Mouse (Mus musculus) thymus, adult 2 months (tissue): ENCODE data around the gene Vps35l. TPM values are rescaled to one million over a fixed set of nuclear protein-coding genes. Genes with fewer than 3 reads are reported as not detected.

ENCODE experiments used
- DNase-seq: peaks from one replicate; pipeline ENCODE4 v3.0.0; 2021
- H3K27ac ChIP-seq: fragments of 200-500 bp; 2 replicates; pipeline ENCODE4 v1.5.1; 2012; ENCODE audit warnings: low read length, control low read depth; ENCODE audit not compliant: control insufficient read depth, insufficient read depth
- H3K27me3 ChIP-seq: fragments of 200-500 bp; 2 replicates; pipeline ENCODE4 v1.6.1; 2012; ENCODE audit warnings: mild to moderate bottlenecking, low read length, moderate library complexity, mixed read lengths; ENCODE audit not compliant: control insufficient read depth, insufficient read depth
- H3K36me3 ChIP-seq: fragments of 200-500 bp; 2 replicates; pipeline ENCODE4 v1.6.1; 2012; ENCODE audit warnings: mild to moderate bottlenecking, low read length, moderate library complexity; ENCODE audit not compliant: control insufficient read depth, insufficient read depth
- H3K4me1 ChIP-seq: fragments of 200-500 bp; replicated peaks from 2 replicates; pipeline ENCODE4 v1.6.1; 2012; ENCODE audit warnings: low read length; ENCODE audit not compliant: control insufficient read depth, insufficient read depth
- H3K4me3 ChIP-seq: fragments of 200-500 bp; 2 replicates; pipeline ENCODE4 v1.5.1; 2012; ENCODE audit warnings: mild to moderate bottlenecking, low read length, control low read depth, moderate library complexity; ENCODE audit not compliant: control insufficient read depth, insufficient read depth
- CTCF ChIP-seq: fragments of 200-500 bp; IDR thresholded peaks from 2 replicates; pipeline ENCODE4 v1.5.1; 2012; ENCODE audit warnings: mild to moderate bottlenecking, control low read depth, low read length, moderate library complexity, borderline replicate concordance; ENCODE audit not compliant: control insufficient read depth, poor library complexity, insufficient read depth; ENCODE audit errors: extremely low read depth
- POLR2A ChIP-seq: fragments of 200-500 bp; IDR thresholded peaks from 2 replicates; pipeline ENCODE4 v1.6.1; 2012; ENCODE audit warnings: mild to moderate bottlenecking, low read length, control low read depth, moderate library complexity; ENCODE audit not compliant: control insufficient read depth, poor library complexity, insufficient read depth; ENCODE audit errors: extremely low read depth
- WGBS: fragments of 180-500 bp; shearing (Covaris S2); methylation state at CpG from one replicate; pipeline ENCODE4 v1.1.7; 2018; 5-methylcytosine and 5-hydroxymethylcytosine counted together
- polyA plus RNA-seq: library from polyadenylated mRNA; depleted of rRNA; stranded (reverse); fragments of >200 nt; gene quantifications from 2 replicates; pipeline ENCODE4 v1.2.3, GENCODE M21; 2012

Vps35l gene
- polyA plus RNA-seq, 1 experiment: 56.2 TPM

GRCm38 (mm10) chr7:118855877-118856304 lies 115.9 kb downstream of the Vps35l start, which contains the start of gene Knop1:
Gene Knop1, minus strand, starts transcription at chr7:118856254.
- Histone ChIP-seq H3K27ac (no peak within 1 kb of the TSS), H3K4me1 (peaks cover 9% of the 10 kb centered on the region), H3K36me3 (no peaks in the 10 kb centered on the region; the same call in 1 of the 2 replicates), H3K4me3 (peak within 1 kb of the TSS; percentile 87), H3K27me3 (no peaks in the 10 kb centered on the region)
- WGBS: 1% methylated on average over 46 of the region's 46 CpGs
- no peak for DNase-seq
- no peak; the same call in 1 of the 2 replicates for TF ChIP-seq POLR2A
- no peak for TF ChIP-seq CTCF

DNA sequence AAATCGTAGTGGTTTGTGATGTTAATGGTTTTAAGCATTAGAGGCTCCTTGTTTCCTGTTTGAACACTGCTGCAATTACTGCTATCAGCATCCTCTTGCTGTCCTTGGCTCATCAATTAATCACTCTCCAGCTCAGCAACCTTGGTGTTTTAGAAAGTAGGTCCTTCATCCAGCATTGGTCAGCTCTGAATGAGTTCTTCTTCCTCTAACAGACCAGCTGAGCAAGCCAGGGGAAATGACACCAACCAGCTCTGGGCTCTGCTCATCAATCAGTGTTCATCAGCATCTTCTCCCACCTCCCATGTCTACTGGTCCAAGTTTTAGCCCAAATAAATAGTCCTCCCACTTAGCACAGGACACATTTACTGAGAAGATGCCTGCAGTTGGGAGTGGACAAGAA lies 118.6 kb downstream of the Vps35l start:
- 93% methylated on average over 1 of the region's 1 CpGs for WGBS
- H3K4me1 ChIP-seq: peaks cover 9% of the 10 kb centered on the region
- TF ChIP-seq CTCF (no peak), POLR2A (no peak)

DNA sequence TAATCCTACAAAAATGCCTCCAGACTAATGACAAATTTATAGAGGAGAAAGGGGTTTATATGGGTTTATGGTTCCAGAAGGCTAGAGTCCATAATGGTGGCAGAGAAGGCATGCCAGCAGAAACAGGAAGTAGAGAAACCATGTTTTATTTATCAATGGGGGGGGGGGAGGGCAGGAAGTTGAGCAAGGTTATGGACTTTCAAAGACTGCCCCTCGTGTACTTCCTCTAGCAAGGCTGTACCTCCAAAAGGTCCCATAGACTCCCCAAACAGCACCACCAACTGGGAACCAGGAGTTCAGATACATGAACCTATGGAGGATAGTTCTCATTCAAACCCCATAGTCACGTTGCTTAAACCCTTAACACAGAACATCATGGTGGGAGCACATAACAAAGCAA lies 125.3 kb downstream of the Vps35l start:
- Histone ChIP-seq H3K36me3 (no peaks in the 10 kb centered on the region), H3K27ac (no peak overlapping the region), H3K4me1 (no peaks in the 10 kb centered on the region), H3K27me3 (no peaks in the 10 kb centered on the region), H3K4me3 (no peak overlapping the region)
- DNase-seq: no peak
- TF ChIP-seq POLR2A: no peak
- WGBS: 61% methylated on average over 2 of the region's 2 CpGs

More for the DNA sequence above, 118.6 kb downstream of the Vps35l start:
- Histone ChIP-seq H3K4me3 (no peak overlapping the region), H3K27me3 (no peaks in the 10 kb centered on the region), H3K27ac (no peak overlapping the region), H3K36me3 (no peaks in the 10 kb centered on the region)
- no peak for DNase-seq

DNA sequence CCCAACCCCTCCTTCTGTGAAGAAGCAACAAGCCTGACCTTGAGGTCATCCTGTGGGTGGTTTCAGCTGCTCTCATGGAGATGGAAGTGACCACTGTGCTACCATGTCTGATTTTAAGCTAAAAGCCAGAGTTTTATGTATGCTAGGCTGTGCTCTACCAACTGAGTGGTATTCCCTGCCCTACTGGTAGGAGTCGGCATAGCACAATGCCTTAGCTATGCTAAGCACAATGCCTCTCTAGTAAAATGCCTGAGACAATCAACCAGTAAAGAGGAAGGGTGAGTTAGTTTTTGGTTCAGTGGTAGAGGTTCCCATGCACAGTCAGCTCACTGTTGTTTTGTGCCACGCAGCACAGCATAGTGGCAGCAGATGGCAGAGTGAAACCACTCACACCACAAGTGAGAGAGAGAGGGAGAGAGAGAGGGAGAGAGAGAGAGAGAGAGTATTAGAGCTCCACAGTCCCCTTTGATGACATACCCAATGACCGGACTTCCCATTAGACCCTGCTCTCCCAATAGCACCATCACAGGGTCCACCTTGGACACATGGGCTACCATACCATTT lies 139.5 kb downstream of the Vps35l start:
- Histone ChIP-seq H3K27ac (no peak overlapping the region), H3K27me3 (no peaks in the 10 kb centered on the region), H3K4me3 (no peak overlapping the region), H3K4me1 (no peaks in the 10 kb centered on the region), H3K36me3 (no peaks in the 10 kb centered on the region)
- WGBS: 82% methylated on average over 3 of the region's 3 CpGs
- no peak for TF ChIP-seq POLR2A
- no peak for TF ChIP-seq CTCF
- DNase-seq: no peak

- Histone ChIP-seq H3K27ac (no peak overlapping the region), H3K4me3 (no peak overlapping the region), H3K4me1 (no peaks in the 10 kb centered on the region), H3K27me3 (no peaks in the 10 kb centered on the region), H3K36me3 (no peaks in the 10 kb centered on the region)
- WGBS: 93% methylated on average over 4 of the region's 4 CpGs
- no peak for DNase-seq
- no peak for TF ChIP-seq POLR2A
- TF ChIP-seq CTCF: no peak
Measured at GRCm38 (mm10) chr7:118883957-118884356, 143.9 kb downstream of the Vps35l start.

- WGBS: 93% methylated on average over 4 of the region's 4 CpGs
Measured at GRCm38 (mm10) chr7:118884969-118885368, 144.9 kb downstream of the Vps35l start.

DNA sequence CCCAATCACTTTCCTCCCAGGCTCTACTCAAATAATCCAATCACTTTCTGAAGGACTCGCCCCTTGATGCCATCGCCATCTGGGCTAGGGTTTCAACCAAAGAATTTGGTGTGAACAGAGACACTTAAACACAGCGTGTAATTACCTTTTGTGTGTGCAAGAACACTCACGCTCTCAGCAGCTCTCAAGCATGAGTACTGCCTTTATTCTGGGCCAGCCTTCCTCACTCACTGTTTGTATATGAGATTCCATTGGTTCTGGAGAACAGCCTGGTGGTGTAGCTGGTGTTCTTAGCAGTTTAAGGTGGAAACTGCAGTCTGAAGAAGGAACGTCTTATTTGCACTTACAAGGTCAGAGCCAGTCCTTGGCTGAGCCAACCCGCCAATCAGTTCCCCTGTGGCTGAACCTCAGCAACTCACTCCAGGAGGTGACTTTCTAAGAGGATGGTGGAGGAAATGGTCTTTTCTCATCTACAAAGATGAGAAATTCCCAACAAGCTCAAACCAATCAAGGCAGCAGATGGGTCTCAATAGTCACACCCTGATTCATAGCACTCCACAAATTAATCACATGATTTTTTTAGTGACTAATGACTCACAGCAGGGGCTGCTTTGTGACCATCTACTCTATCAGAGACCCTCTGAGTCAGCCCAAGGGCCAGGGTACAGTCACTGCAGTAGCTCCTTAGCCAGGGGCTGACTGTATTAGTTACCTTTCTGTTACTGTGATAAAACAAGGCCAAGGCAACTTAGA lies 147.5 kb downstream of the Vps35l start:
- no peaks in the 10 kb centered on the region for H3K27me3 ChIP-seq
- no peak for TF ChIP-seq CTCF
- no peak for TF ChIP-seq POLR2A
- H3K4me1 ChIP-seq: no peaks in the 10 kb centered on the region
- H3K36me3 ChIP-seq: no peaks in the 10 kb centered on the region
- no peak overlapping the region for H3K27ac ChIP-seq
- H3K4me3 ChIP-seq: no peak overlapping the region
- 94% methylated on average over 6 of the region's 6 CpGs for WGBS
- DNase-seq: no peak

More at GRCm38 (mm10) chr7:118884969-118885368, 144.9 kb downstream of the Vps35l start:
- Histone ChIP-seq H3K4me3 (no peak overlapping the region), H3K4me1 (no peaks in the 10 kb centered on the region), H3K36me3 (no peaks in the 10 kb centered on the region), H3K27ac (no peak overlapping the region), H3K27me3 (no peaks in the 10 kb centered on the region)
- TF ChIP-seq CTCF (no peak), POLR2A (no peak)
- DNase-seq: no peak
